Mouse (Mus musculus) ovary, postnatal 14 days (tissue): Measurements from ENCODE around the gene Shisa6.
"Not testable (repeated sequence)": the region's sequence is repeated elsewhere in the genome, so short reads cannot be mapped to it uniquely, and the experiment has no call there.

ENCODE experiments used
- DNase-seq: peaks from one replicate; pipeline ENCODE4 v3.0.0; 2022; ENCODE audit warnings: low spot score

Gene Shisa6

GRCm38 (mm10) chr11:66482501-66482900 lies 43.3 kb downstream of the Shisa6 start:
- DNase-seq: no peak

GRCm38 (mm10) chr11:66442631-66443030 lies 83.1 kb downstream of the Shisa6 start:
- DNase-seq: no peak

GRCm38 (mm10) chr11:66426129-66426528 lies 99.6 kb downstream of the Shisa6 start:
- DNase-seq: no peak

- DNase-seq: no peak
Measured at GRCm38 (mm10) chr11:66418216-66418615, 107.5 kb downstream of the Shisa6 start.

- not testable (repeated sequence) for DNase-seq
Measured at GRCm38 (mm10) chr11:66408721-66409120, 117.0 kb downstream of the Shisa6 start.

- DNase-seq: no peak
Measured at GRCm38 (mm10) chr11:66400036-66400435, 125.7 kb downstream of the Shisa6 start.

GRCm38 (mm10) chr11:66387561-66387960 lies 138.2 kb downstream of the Shisa6 start:
- DNase-seq: peak; percentile 5

GRCm38 (mm10) chr11:66371796-66372195 lies 154.0 kb downstream of the Shisa6 start:
- no peak for DNase-seq

GRCm38 (mm10) chr11:66369764-66370163 lies 156.0 kb downstream of the Shisa6 start:
- DNase-seq: no peak

GRCm38 (mm10) chr11:66366809-66367685 lies 158.7 kb downstream of the Shisa6 start:
- no peak for DNase-seq

- DNase-seq: no peak
Measured at GRCm38 (mm10) chr11:66359811-66360210, 166.0 kb downstream of the Shisa6 start.

GRCm38 (mm10) chr11:66344822-66345221 lies 180.9 kb downstream of the Shisa6 start:
- no peak for DNase-seq

GRCm38 (mm10) chr11:66336313-66336712 lies 189.5 kb downstream of the Shisa6 start:
- no peak for DNase-seq

- no peak for DNase-seq
Measured at GRCm38 (mm10) chr11:66312764-66313163, 213.0 kb downstream of the Shisa6 start.

- DNase-seq: no peak
Measured at GRCm38 (mm10) chr11:66304396-66304795, 221.4 kb downstream of the Shisa6 start.

GRCm38 (mm10) chr11:66274707-66275081 lies 251.1 kb downstream of the Shisa6 start:
- no peak for DNase-seq

- DNase-seq: no peak
Measured at GRCm38 (mm10) chr11:66273904-66274706, 251.7 kb downstream of the Shisa6 start.

- DNase-seq: no peak
Measured at GRCm38 (mm10) chr11:66267029-66267428, 258.7 kb downstream of the Shisa6 start.

- DNase-seq: no peak
Measured at GRCm38 (mm10) chr11:66265336-66265990, 260.3 kb downstream of the Shisa6 start.

- no peak for DNase-seq
Measured at GRCm38 (mm10) chr11:66260205-66260604, 265.6 kb downstream of the Shisa6 start.

- peak; percentile 52 for DNase-seq
Measured at GRCm38 (mm10) chr11:66258851-66259250, 266.9 kb downstream of the Shisa6 start.

GRCm38 (mm10) chr11:66247115-66247514 lies 278.6 kb downstream of the Shisa6 start:
- no peak for DNase-seq
